Mouse (Mus musculus) forebrain, embryonic 14.5 days (tissue): ENCODE measurements around the gene Sfmbt2. TPM values are rescaled to one million over a fixed set of nuclear protein-coding genes. Genes with fewer than 3 reads are reported as not detected.

Source experiments
- ATAC-seq: fragments of 200-750 bp; cut with Nextera tagmentation; 2 replicates; pipeline ENCODE4 v1.8.0; 2017; ENCODE audit warnings: mild to moderate bottlenecking, moderate library complexity
- DNase-seq: peaks from one replicate; pipeline ENCODE4 v3.0.0-alpha.2; 2015; ENCODE audit warnings: low spot score
- H3K27ac ChIP-seq: fragments of 300-500 bp; sonication (generic); 2 replicates; pipeline ENCODE4 v1.5.1; 2014; ENCODE audit warnings: low read depth, mild to moderate bottlenecking, control low read depth, low read length, moderate library complexity
- H3K27me3 ChIP-seq: fragments of 300-500 bp; sonication (generic); replicated peaks from 2 replicates; pipeline ENCODE4 v1.6.1; 2014; ENCODE audit warnings: low read length, control low read depth, mixed read lengths; ENCODE audit not compliant: control insufficient read depth, insufficient read depth
- H3K36me3 ChIP-seq: fragments of 300-500 bp; sonication (generic); 2 replicates; pipeline ENCODE4 v1.6.1; 2014; ENCODE audit warnings: low read length, control low read depth; ENCODE audit not compliant: control insufficient read depth, insufficient read depth
- H3K4me1 ChIP-seq: fragments of 300-500 bp; sonication (generic); 2 replicates; pipeline ENCODE4 v1.6.1; 2014; ENCODE audit warnings: antibody characterized with exemption, low read length, control low read depth; ENCODE audit not compliant: control insufficient read depth, insufficient read depth
- H3K4me2 ChIP-seq: fragments of 300-500 bp; sonication (generic); 2 replicates; pipeline ENCODE4 v1.6.1; 2014; ENCODE audit warnings: mild to moderate bottlenecking, control low read depth, low read length
- H3K4me3 ChIP-seq: fragments of 300-500 bp; sonication (generic); 2 replicates; pipeline ENCODE4 v1.5.1; 2014; ENCODE audit warnings: low read depth, low read length, control low read depth
- H3K9ac ChIP-seq: fragments of 300-500 bp; sonication (generic); 2 replicates; pipeline ENCODE4 v1.6.1; 2014; ENCODE audit warnings: mild to moderate bottlenecking, low read length, control low read depth, moderate library complexity
- H3K9me3 ChIP-seq: fragments of 300-500 bp; sonication (generic); replicated peaks from 2 replicates; pipeline ENCODE4 v1.6.1; 2016; ENCODE audit warnings: low read length, control low read depth, mixed read lengths; ENCODE audit not compliant: control insufficient read depth
- WGBS: fragments of 180-500 bp; shearing (Covaris S2); extraction: QIAGEN DNeasy Blood & Tissue Kit; methylation state at CpG from one replicate; pipeline ENCODE4 v1.1.7; 2014; 5-methylcytosine and 5-hydroxymethylcytosine counted together
- polyA plus RNA-seq: library from polyadenylated mRNA; unstranded; fragments of >200 nt; fragmentation: Nextera tagmentation; extraction: Ambion mirVana; gene quantifications from 2 replicates; pipeline ENCODE4 v1.2.1, GENCODE M21; 2014

The Sfmbt2 gene
- polyA plus RNA-seq, 1 experiment from 2014 or later: 1.8 TPM

DNA sequence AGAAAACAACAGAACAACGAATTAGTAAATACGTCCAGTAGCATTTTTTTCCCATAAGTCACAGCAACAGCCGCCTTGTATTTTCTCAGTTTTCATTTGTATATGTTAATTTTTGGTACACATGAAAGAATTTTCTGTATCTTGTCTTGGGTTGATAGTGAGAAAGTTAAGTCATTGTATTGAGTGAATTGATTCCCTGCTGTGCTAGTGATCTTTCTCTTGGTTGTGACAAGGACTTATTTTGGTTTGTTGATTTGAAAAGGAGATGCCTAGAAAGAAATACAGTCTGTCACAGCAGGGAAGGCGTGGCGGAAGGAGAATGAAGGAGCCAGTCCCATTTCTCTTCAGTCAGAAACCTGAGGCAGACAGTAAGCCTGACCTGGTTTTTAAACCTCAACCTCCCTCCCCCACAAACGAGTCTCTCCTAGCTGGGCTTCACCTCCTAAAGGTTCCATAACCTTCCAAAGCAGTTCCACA lies 50.7 kb downstream of the Sfmbt2 start:
- 73% methylated on average over 6 of the region's 6 CpGs for WGBS
- Histone ChIP-seq H3K27ac (no peak overlapping the region), H3K4me2 (no peak overlapping the region), H3K4me1 (no peaks in the 10 kb centered on the region), H3K9ac (no peak overlapping the region), H3K27me3 (no peaks in the 10 kb centered on the region), H3K9me3 (no peaks in the 10 kb centered on the region), H3K36me3 (no peaks in the 10 kb centered on the region), H3K4me3 (no peak overlapping the region)
- ATAC-seq (no peak), DNase-seq (no peak)

DNA sequence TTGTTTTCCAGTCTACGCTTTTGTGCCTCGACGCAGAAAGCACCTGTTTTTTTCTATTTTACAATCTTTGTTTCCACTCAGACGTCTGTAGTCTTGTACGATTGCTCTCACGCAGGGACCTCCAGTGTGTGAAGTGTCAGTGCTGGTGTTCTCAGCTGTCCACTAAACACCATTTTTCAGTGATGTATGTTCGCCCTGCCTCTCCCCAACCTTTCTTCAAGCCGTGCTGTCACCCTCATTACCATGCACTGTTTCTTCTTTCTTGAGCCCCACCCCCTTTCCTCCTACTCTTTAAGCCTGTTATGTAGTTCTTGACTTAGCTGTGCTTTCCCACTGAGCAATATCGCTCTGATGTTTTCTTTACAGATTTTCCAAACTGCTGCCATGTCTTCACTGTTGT lies 67.0 kb downstream of the Sfmbt2 start:
- ATAC-seq (0 out of 2 replicates have a peak, but pooled peaks have one; percentile 7), DNase-seq (no peak)
- H3K9ac ChIP-seq: no peak overlapping the region
- H3K4me3 ChIP-seq: no peak overlapping the region
- WGBS: 52% methylated on average over 9 of the region's 9 CpGs
- 0 out of 2 replicates have a peak, but pooled peaks cover 5% of the 10 kb centered on the region for H3K4me1 ChIP-seq
- H3K4me2 ChIP-seq: no peak overlapping the region
- no peaks in the 10 kb centered on the region for H3K9me3 ChIP-seq
- no peak overlapping the region for H3K27ac ChIP-seq
- H3K27me3 ChIP-seq: no peaks in the 10 kb centered on the region
- no peaks in the 10 kb centered on the region for H3K36me3 ChIP-seq

DNA sequence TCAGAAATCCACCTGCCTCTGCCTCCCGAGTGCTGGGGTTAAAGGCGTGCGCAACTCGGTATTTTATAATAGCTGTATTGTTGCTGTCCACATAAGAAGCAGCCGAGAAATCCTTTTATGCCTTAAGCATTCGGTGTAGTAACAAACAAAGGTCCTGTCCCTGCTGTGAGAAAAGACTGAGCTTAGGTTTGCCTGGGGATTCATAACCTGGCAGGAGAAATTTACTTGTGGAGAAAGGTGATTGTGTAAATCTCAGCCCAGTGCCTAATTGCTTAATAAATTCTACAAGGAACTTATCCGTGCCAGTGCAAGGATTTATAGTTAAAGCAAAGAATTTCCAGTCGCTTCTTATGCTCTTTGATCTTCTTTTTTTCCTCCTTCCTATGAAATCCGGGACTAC lies 71.5 kb downstream of the Sfmbt2 start:
- Histone ChIP-seq H3K27ac (no peak overlapping the region), H3K27me3 (no peaks in the 10 kb centered on the region), H3K36me3 (no peaks in the 10 kb centered on the region), H3K9ac (no peak overlapping the region), H3K9me3 (no peaks in the 10 kb centered on the region), H3K4me3 (no peak overlapping the region), H3K4me2 (no peak overlapping the region), H3K4me1 (0 out of 2 replicates have a peak, but pooled peaks cover 5% of the 10 kb centered on the region)
- ATAC-seq (no peak), DNase-seq (no peak)
- WGBS: 58% methylated on average over 9 of the region's 9 CpGs

DNA sequence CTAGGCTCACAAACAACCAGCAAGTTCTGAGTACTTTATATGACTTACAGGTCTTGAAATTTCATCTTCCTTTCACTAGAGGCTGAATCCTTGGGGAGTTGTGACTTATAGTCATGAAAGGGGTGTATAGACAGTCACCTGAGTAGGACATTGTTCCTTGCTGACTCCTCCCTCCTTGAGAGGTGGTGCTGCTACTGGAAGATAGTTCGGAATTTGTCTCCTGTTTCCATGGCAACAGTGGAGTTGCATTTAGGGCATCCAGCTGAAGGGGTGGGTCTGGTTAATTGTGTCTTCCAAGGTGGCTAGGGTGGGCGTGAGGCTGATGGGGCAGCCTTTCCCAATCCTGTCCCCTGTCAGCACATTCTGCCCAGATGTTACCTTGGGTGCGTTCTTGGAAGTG lies 83.3 kb downstream of the Sfmbt2 start:
- no peaks in the 10 kb centered on the region for H3K9me3 ChIP-seq
- 49% methylated on average over 3 of the region's 3 CpGs for WGBS
- H3K9ac ChIP-seq: no peak overlapping the region
- H3K4me3 ChIP-seq: no peak overlapping the region
- H3K4me2 ChIP-seq: no peak overlapping the region
- no peaks in the 10 kb centered on the region for H3K36me3 ChIP-seq
- DNase-seq (no peak), ATAC-seq (no peak)
- no peaks in the 10 kb centered on the region for H3K4me1 ChIP-seq
- H3K27me3 ChIP-seq: no peaks in the 10 kb centered on the region
- no peak overlapping the region for H3K27ac ChIP-seq

DNA sequence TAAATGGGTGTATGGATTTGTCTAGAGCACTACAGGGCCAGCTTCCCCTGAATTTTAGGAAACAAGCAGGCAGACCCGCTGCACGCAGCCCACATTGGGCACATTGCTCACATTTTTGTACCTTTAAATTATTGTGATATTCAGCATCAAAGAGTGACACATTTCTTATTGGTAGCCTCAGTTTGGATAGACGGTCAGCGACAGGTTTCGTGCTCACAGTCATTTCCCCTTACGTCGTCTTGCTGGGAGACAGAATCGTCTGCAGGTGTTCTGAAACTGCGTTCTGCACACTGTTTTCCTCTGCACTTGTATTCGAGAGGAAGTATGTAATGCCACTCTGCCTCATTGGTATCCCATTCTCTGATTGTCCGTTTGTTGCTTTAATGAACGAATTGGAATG lies 88.0 kb downstream of the Sfmbt2 start:
- H3K4me2 ChIP-seq: no peak overlapping the region
- ATAC-seq (no peak), DNase-seq (no peak)
- no peaks in the 10 kb centered on the region for H3K27me3 ChIP-seq
- no peak overlapping the region for H3K9ac ChIP-seq
- 90% methylated on average over 12 of the region's 12 CpGs for WGBS
- no peaks in the 10 kb centered on the region for H3K4me1 ChIP-seq
- no peaks in the 10 kb centered on the region for H3K36me3 ChIP-seq
- no peak overlapping the region for H3K4me3 ChIP-seq
- no peaks in the 10 kb centered on the region for H3K9me3 ChIP-seq
- no peak overlapping the region for H3K27ac ChIP-seq

DNA sequence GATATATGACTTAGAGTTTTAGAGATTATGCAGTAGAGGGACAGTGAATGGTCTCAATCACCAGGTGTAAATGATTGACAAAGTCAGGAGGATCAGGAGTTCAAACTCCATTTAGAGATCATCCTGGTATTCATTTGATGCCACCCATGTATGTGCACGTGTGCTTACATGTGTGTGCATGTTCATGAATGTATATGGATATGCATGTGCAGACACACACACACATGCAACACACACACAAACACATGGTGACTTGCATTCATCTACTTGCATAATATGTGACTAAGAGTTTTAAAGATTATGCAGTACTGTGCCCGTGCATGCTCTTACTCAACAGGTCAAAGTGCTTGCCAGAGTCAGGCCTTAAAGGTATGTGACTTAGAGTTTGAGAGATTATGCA lies 146.2 kb downstream of the Sfmbt2 start:
- Histone ChIP-seq H3K9me3 (no peaks in the 10 kb centered on the region), H3K4me2 (no peak overlapping the region), H3K27ac (no peak overlapping the region), H3K4me3 (no peak overlapping the region), H3K4me1 (no peaks in the 10 kb centered on the region), H3K36me3 (no peaks in the 10 kb centered on the region), H3K27me3 (0 out of 2 replicates have a peak, but pooled peaks cover 7% of the 10 kb centered on the region), H3K9ac (no peak overlapping the region)
- no peak for ATAC-seq
- no peak for DNase-seq
- WGBS: 93% methylated on average over 2 of the region's 2 CpGs

DNA sequence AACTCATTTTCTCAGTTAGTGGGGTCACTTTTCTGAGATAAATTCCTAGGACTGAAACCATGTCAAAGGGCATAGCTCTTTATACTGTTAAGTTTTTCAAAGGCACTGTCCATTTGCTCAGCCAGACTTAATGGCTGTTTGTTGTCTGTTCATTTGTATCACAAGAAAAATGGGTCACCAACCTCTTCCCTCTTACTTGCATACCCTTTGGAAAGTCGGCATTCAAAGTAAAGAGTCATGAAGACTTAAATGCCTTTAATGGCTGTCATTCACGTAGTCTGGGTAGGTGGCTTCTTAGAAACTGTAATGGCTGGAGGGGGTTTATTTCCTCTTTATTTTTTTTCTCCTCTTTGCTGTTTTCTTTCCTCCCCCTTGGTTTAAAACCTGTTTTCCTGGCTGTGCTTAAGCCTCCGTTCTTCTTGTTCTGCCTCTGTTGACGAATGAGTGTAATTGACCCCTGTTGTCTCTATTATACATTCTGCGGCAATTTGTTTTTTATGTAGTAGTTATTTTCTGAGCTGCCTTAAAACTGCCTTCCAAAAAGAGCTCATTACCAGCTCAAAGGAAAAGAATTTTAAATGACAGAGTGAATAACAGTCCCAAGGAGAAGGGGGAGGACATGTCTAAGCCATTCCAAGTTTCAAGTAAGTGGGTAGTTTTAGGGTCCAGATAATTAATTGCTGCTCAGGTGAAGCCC lies 151.6 kb downstream of the Sfmbt2 start:
- Histone ChIP-seq H3K9me3 (no peaks in the 10 kb centered on the region), H3K4me3 (no peak overlapping the region), H3K27me3 (0 out of 2 replicates have a peak, but pooled peaks cover 7% of the 10 kb centered on the region), H3K36me3 (no peaks in the 10 kb centered on the region), H3K9ac (no peak overlapping the region), H3K4me1 (0 out of 2 replicates have a peak, but pooled peaks cover 3% of the 10 kb centered on the region), H3K27ac (no peak overlapping the region), H3K4me2 (no peak overlapping the region)
- DNase-seq (peak; percentile 59), ATAC-seq (peak; percentile 54)
- 3% methylated on average over 5 of the region's 5 CpGs for whole genome bisulfite sequencing

DNA sequence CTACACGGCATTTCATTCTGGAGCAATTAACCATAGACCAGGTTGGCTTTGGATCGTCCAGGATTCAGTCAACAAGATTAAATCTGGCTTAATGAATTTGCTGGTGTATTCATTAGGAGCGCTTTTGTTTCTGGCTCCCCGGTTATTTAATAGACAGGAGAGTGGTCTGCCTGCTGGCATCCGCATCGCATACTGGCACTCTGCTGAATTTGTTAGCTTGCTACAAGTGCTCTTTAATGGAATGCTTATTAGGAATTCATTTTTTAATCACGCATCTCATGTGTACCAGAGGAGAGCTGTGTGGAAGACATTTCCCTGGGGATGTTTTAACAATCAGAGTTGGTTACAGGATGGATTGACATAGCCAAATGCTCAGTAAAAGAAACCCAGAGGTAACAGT lies 155.3 kb downstream of the Sfmbt2 start:
- 9% methylated on average over 7 of the region's 7 CpGs for WGBS
- Histone ChIP-seq H3K4me3 (no peak overlapping the region), H3K9me3 (no peaks in the 10 kb centered on the region), H3K4me1 (0 out of 2 replicates have a peak, but pooled peaks cover 3% of the 10 kb centered on the region), H3K4me2 (no peak overlapping the region), H3K27me3 (no peaks in the 10 kb centered on the region), H3K27ac (no peak overlapping the region), H3K36me3 (no peaks in the 10 kb centered on the region), H3K9ac (no peak overlapping the region)
- DNase-seq: peak; percentile 89
- peak; percentile 82 for ATAC-seq

DNA sequence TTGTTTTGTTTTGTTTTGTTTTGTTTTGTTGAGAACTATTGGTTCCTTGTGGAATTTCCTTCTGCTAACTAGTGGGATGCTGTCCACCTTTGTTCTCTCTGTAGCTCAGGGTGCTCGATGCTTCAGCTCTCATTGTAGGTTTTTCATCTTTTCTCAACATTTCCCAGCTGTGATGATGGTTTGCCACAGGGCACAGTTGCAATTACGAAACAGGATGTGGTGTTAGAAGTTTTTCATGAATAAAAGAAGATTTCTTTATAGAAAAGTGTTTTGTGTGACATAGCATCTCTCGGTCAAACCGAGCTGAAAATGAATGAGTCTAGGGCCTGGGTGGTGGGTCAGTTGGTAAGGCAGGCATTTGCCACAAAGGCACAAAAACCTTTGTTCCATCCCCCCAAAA lies 171.5 kb downstream of the Sfmbt2 start:
- H3K4me1 ChIP-seq: no peaks in the 10 kb centered on the region
- H3K9me3 ChIP-seq: no peaks in the 10 kb centered on the region
- 82% methylated on average over 4 of the region's 4 CpGs for WGBS
- no peak for DNase-seq
- no peak overlapping the region for H3K4me2 ChIP-seq
- H3K36me3 ChIP-seq: no peaks in the 10 kb centered on the region
- no peak overlapping the region for H3K9ac ChIP-seq
- no peaks in the 10 kb centered on the region for H3K27me3 ChIP-seq
- no peak for ATAC-seq
- H3K4me3 ChIP-seq: no peak overlapping the region
- H3K27ac ChIP-seq: no peak overlapping the region
